ENCODE assay signal across 18 mouse cellular contexts in genomic region chr4:124969219-124969848, GRCm38 (mm10). TPM values are rescaled to one million over a fixed set of nuclear protein-coding genes. Genes with fewer than 3 reads are reported as not detected.
DNase-seq lines count a peak whose midpoint lies in the region; ATAC-seq and TF ChIP-seq lines count a peak whose summit lies in the region.
"Had no signal": no experiment of that assay in that cellular context is flagged by ENCODE, and none has a peak within 500 bp of the region (broad histone marks: within the 10 kb centered on the region; RNA-seq: fewer than 3 reads in every experiment).

No protein-coding gene starts in this region.

- no peak for TF ChIP-seq CTCF in E14TG2a.4 (conservative IDR thresholded peaks at IDR 0.05; ENCODE audit: low read length)
- TF ChIP-seq CTCF in layer of hippocampus, adult 2 months (conservative IDR thresholded peaks at IDR 0.05): no peak

- no peaks in the 10 kb centered on the region for H3K36me3 ChIP-seq in forebrain, embryonic 12.5 days (replicated peaks)
- no peaks in the 10 kb centered on the region for H3K36me3 ChIP-seq in forebrain, embryonic 14.5 days (ENCODE audit: control insufficient read depth, insufficient read depth, low read length)
- H3K36me3 ChIP-seq in E14TG2a.4 (ENCODE audit: insufficient read depth, low read length): no peaks in the 10 kb centered on the region
- H3K36me3 ChIP-seq in embryonic facial prominence, embryonic 12.5 days: no peaks in the 10 kb centered on the region
- H3K36me3 ChIP-seq in limb, embryonic 11.5 days (ENCODE audit: control insufficient read depth, insufficient read depth, low read length): no peaks in the 10 kb centered on the region

- H3K4me2 ChIP-seq in forebrain, embryonic 12.5 days: no peak overlapping the region
- no peak overlapping the region for H3K4me2 ChIP-seq in forebrain, embryonic 14.5 days (ENCODE audit: low read length)
- H3K4me2 ChIP-seq in embryonic facial prominence, embryonic 12.5 days (replicated peaks): peak overlapping the region; percentile 26
- H3K4me2 ChIP-seq in limb, embryonic 11.5 days (ENCODE audit: low read depth, severe bottlenecking): no peak overlapping the region
- H3K4me2 ChIP-seq: hindbrain, embryonic 14.5 days had no signal

- peaks cover 35% of the 10 kb centered on the region for H3K4me1 ChIP-seq in forebrain, embryonic 12.5 days
- no peaks in the 10 kb centered on the region for H3K4me1 ChIP-seq in forebrain, embryonic 14.5 days (ENCODE audit: control insufficient read depth, insufficient read depth, low read length)
- peaks cover 18% of the 10 kb centered on the region for H3K4me1 ChIP-seq in E14TG2a.4 (replicated peaks; ENCODE audit: low read depth, low read length)
- H3K4me1 ChIP-seq in embryonic facial prominence, embryonic 12.5 days: peaks cover 57% of the 10 kb centered on the region
- H3K4me1 ChIP-seq in limb, embryonic 11.5 days (ENCODE audit: control insufficient read depth, insufficient read depth, low read length): peaks cover 42% of the 10 kb centered on the region

- no peak overlapping the region for H3K4me3 ChIP-seq in forebrain, embryonic 12.5 days (replicated peaks)
- no peak overlapping the region for H3K4me3 ChIP-seq in forebrain, embryonic 14.5 days (ENCODE audit: low read depth, low read length)
- H3K4me3 ChIP-seq in E14TG2a.4 (replicated peaks; ENCODE audit: low read length): 0 out of 2 replicates have a peak overlapping the region, but pooled peaks have one; percentile 4
- no peak overlapping the region for H3K4me3 ChIP-seq in embryonic facial prominence, embryonic 12.5 days
- H3K4me3 ChIP-seq in limb, embryonic 11.5 days (ENCODE audit: low read depth, low read length): no peak overlapping the region
- H3K4me3 ChIP-seq in layer of hippocampus, adult 2 months: no peak overlapping the region

- H3K9ac ChIP-seq in forebrain, embryonic 12.5 days: no peak overlapping the region
- no peak overlapping the region for H3K9ac ChIP-seq in forebrain, embryonic 14.5 days (ENCODE audit: low read length)
- no peak overlapping the region for H3K9ac ChIP-seq in embryonic facial prominence, embryonic 12.5 days
- 0 out of 2 replicates have a peak overlapping the region, but pooled peaks have one; percentile 7 for H3K9ac ChIP-seq in limb, embryonic 11.5 days (ENCODE audit: low read length)
- H3K9ac ChIP-seq: hindbrain, embryonic 14.5 days had no signal

- peak overlapping the region; percentile 14 for H3K27ac ChIP-seq in forebrain, embryonic 12.5 days
- no peak overlapping the region for H3K27ac ChIP-seq in forebrain, embryonic 14.5 days (ENCODE audit: low read depth, low read length)
- peak overlapping the region; percentile 78 for H3K27ac ChIP-seq in embryonic facial prominence, embryonic 12.5 days
- H3K27ac ChIP-seq in limb, embryonic 11.5 days (replicated peaks; ENCODE audit: low read depth, low read length): no peak overlapping the region
- H3K27ac ChIP-seq in layer of hippocampus, adult 2 months: no peak overlapping the region
- H3K27ac ChIP-seq: hindbrain, embryonic 14.5 days had no signal

- no peak for ATAC-seq in forebrain, embryonic 12.5 days (ENCODE audit: low FRiP score)
- ATAC-seq in forebrain, embryonic 14.5 days: no peak
- peak; percentile 6; the same call in 1 of the 2 replicates for ATAC-seq in embryonic facial prominence, embryonic 12.5 days (ENCODE audit: insufficient number of reproducible peaks, insufficient read depth, low FRiP score, low TSS enrichment)
- no peak for ATAC-seq in limb, embryonic 11.5 days (ENCODE audit: insufficient number of reproducible peaks, low FRiP score, low TSS enrichment, low read depth)
- ATAC-seq: lung, postnatal 0 days had no signal

- no peaks in the 10 kb centered on the region for H3K9me3 ChIP-seq in forebrain, embryonic 12.5 days
- no peaks in the 10 kb centered on the region for H3K9me3 ChIP-seq in forebrain, embryonic 14.5 days (replicated peaks; ENCODE audit: control insufficient read depth, low read length)
- no peaks in the 10 kb centered on the region for H3K9me3 ChIP-seq in E14TG2a.4 (ENCODE audit: low read length)
- no peaks in the 10 kb centered on the region for H3K9me3 ChIP-seq in embryonic facial prominence, embryonic 12.5 days
- H3K9me3 ChIP-seq in limb, embryonic 11.5 days (ENCODE audit: control insufficient read depth, low read length): no peaks in the 10 kb centered on the region

- 64% methylated on average over 7 of the region's 7 CpGs for WGBS in forebrain, embryonic 12.5 days
- 73% methylated on average over 7 of the region's 7 CpGs for WGBS in forebrain, embryonic 14.5 days
- WGBS in embryonic facial prominence, embryonic 12.5 days: 34% methylated on average over 7 of the region's 7 CpGs
- WGBS in limb, embryonic 11.5 days: 58% methylated on average over 7 of the region's 7 CpGs

- DNase-seq in forebrain, embryonic 14.5 days (ENCODE audit: low spot score): no peak
- DNase-seq in limb, embryonic 11.5 days (ENCODE audit: low spot score): no peak
- no peak for DNase-seq in layer of hippocampus, adult 2 months (ENCODE audit: low spot score in 2 of 2)
- DNase-seq in testis, postnatal 10 days (ENCODE audit: low spot score): no peak
- DNase-seq in layer of hippocampus, adult 9-10 months (ENCODE audit: low spot score): no peak
- DNase-seq: adrenal gland, postnatal 36 days; cerebellum, adult 11-12 months; cerebellum, postnatal 25 days; gastrocnemius, postnatal 14 days; kidney, postnatal 4 days; liver; thymus, postnatal 36 days had no signal

- H3K27me3 ChIP-seq in forebrain, embryonic 12.5 days: no peaks in the 10 kb centered on the region
- H3K27me3 ChIP-seq in forebrain, embryonic 14.5 days (replicated peaks; ENCODE audit: control insufficient read depth, insufficient read depth, low read length): no peaks in the 10 kb centered on the region
- H3K27me3 ChIP-seq in E14TG2a.4 (ENCODE audit: insufficient read depth, low read length): peaks cover 51% of the 10 kb centered on the region
- H3K27me3 ChIP-seq in embryonic facial prominence, embryonic 12.5 days: peaks cover 12% of the 10 kb centered on the region; the same call in 1 of the 2 replicates
- H3K27me3 ChIP-seq in limb, embryonic 11.5 days (ENCODE audit: control insufficient read depth, insufficient read depth, low read length): peaks cover 31% of the 10 kb centered on the region

RNA-seq across cellular contexts. Expression of gene Rspo1, which starts 16.9 kb away (rescaled TPM):
- 20.3 and 26.2 TPM in 2 replicates for polyA plus RNA-seq in forebrain, embryonic 12.5 days (2016; fragmentation: Nextera tagmentation; extraction: Ambion mirVana)
- 1.8 and 2.4 TPM in 2 replicates for polyA plus RNA-seq in forebrain, embryonic 14.5 days (2014; fragmentation: Nextera tagmentation; extraction: Ambion mirVana)
- 7.2 and 11.4 TPM in 2 replicates for polyA plus RNA-seq in embryonic facial prominence, embryonic 12.5 days (2016; fragmentation: Nextera tagmentation; extraction: Ambion mirVana)
- 3.1 and 5.1 TPM in 2 replicates for polyA plus RNA-seq in limb, embryonic 11.5 days (2014; fragmentation: Nextera tagmentation; extraction: Ambion mirVana)
- total RNA-seq in layer of hippocampus, adult 2 months (2021): 1 to 10 TPM; 9.5 to 9.8 TPM
- total RNA-seq: MEL had no signal

RNA-seq across cellular contexts. Expression of gene Cdca8, which starts 30.2 kb away (rescaled TPM):
- polyA plus RNA-seq in forebrain, embryonic 12.5 days (2016; fragmentation: Nextera tagmentation; extraction: Ambion mirVana): 243 and 257 TPM in 2 replicates
- 63.5 and 63.8 TPM in 2 replicates for polyA plus RNA-seq in forebrain, embryonic 14.5 days (2014; fragmentation: Nextera tagmentation; extraction: Ambion mirVana)
- 158 and 176 TPM in 2 replicates for polyA plus RNA-seq in embryonic facial prominence, embryonic 12.5 days (2016; fragmentation: Nextera tagmentation; extraction: Ambion mirVana)
- polyA plus RNA-seq in limb, embryonic 11.5 days (2014; fragmentation: Nextera tagmentation; extraction: Ambion mirVana): 210 and 223 TPM in 2 replicates
- 1 to 10 TPM; 2.1 to 2.9 TPM for total RNA-seq in layer of hippocampus, adult 2 months (2021)

RNA-seq across cellular contexts. Expression of gene 9930104L06Rik, which starts 32.5 kb away (rescaled TPM):
- 16.7 and 18.9 TPM in 2 replicates for polyA plus RNA-seq in forebrain, embryonic 12.5 days (2016; fragmentation: Nextera tagmentation; extraction: Ambion mirVana)
- polyA plus RNA-seq in forebrain, embryonic 14.5 days (2014; fragmentation: Nextera tagmentation; extraction: Ambion mirVana): 3.2 and 5.6 TPM in 2 replicates
- 19.5 and 20.1 TPM in 2 replicates for polyA plus RNA-seq in embryonic facial prominence, embryonic 12.5 days (2016; fragmentation: Nextera tagmentation; extraction: Ambion mirVana)
- polyA plus RNA-seq in limb, embryonic 11.5 days (2014; fragmentation: Nextera tagmentation; extraction: Ambion mirVana): 4.9 and 5.1 TPM in 2 replicates
- total RNA-seq in layer of hippocampus, adult 2 months (2021): 10 to 100 TPM; 22.1 to 23.6 TPM

RNA-seq across cellular contexts. Expression of gene Gnl2, which starts 47.1 kb away (rescaled TPM):
- 97.1 and 103 TPM in 2 replicates for polyA plus RNA-seq in forebrain, embryonic 12.5 days (2016; fragmentation: Nextera tagmentation; extraction: Ambion mirVana)
- polyA plus RNA-seq in forebrain, embryonic 14.5 days (2014; fragmentation: Nextera tagmentation; extraction: Ambion mirVana): 86.4 and 95.0 TPM in 2 replicates
- 101 and 105 TPM in 2 replicates for polyA plus RNA-seq in embryonic facial prominence, embryonic 12.5 days (2016; fragmentation: Nextera tagmentation; extraction: Ambion mirVana)
- polyA plus RNA-seq in limb, embryonic 11.5 days (2014; fragmentation: Nextera tagmentation; extraction: Ambion mirVana): 85.8 and 91.5 TPM in 2 replicates
- total RNA-seq in layer of hippocampus, adult 2 months (2021): 10 to 100 TPM; 67.9 to 76.1 TPM

Comparison
In these comparisons a context has a peak if more than half of its experiments do, and no peak if none do; other contexts are left out.
1. H3K27ac ChIP-seq: peak in forebrain, embryonic 12.5 days (single experiment) and embryonic facial prominence, embryonic 12.5 days (single experiment); none in forebrain, embryonic 14.5 days (single experiment), limb, embryonic 11.5 days (single experiment) and layer of hippocampus, adult 2 months (single experiment).